Mouse (Mus musculus): ENCODE results near the gene Ranbp3. TPM values are rescaled to one million over a fixed set of nuclear protein-coding genes. Genes with fewer than 3 reads are reported as not detected.

Gene Ranbp3
- total RNA-seq, 4 experiments from 2014 or later, result 85.9 to 91.2 (median 88.2) TPM

- DNase-seq (ENCODE audit: low spot score in 2 of 2), result no peak
Observed at GRCm38 (mm10) chr17:56673647-56674416, 738 bp downstream of the Ranbp3 start.

GRCm38 (mm10) chr17:56681791-56682190 lies 8.7 kb downstream of the Ranbp3 start:
- DNase-seq (ENCODE audit: low spot score in 2 of 2), result no peak

DNA sequence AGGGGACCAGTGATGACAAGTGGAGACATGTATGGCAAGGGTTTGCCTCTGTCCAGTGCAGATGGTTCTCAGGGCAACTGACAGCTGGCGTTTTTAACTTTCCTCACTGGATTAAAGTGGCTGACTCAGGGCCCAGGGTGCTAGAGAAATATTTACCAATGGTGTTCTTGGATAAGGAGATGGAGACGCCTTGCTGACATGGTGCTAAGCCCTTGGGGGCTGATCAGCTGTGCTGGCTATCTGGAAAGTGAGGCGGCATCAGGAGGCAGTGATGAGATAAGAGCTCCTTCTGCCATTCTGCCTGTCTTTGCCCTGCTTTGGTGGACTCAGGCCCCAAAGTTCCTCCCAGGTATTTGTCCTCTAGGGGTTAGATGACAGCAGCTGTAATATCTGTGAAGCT lies 9.8 kb downstream of the Ranbp3 start:
- DNase-seq (ENCODE audit: low spot score in 2 of 2), result no peak

- DNase-seq (ENCODE audit: low spot score in 2 of 2), result no peak
Observed at GRCm38 (mm10) chr17:56683546-56684140, 10.5 kb downstream of the Ranbp3 start.

GRCm38 (mm10) chr17:56684649-56685048 lies 11.6 kb downstream of the Ranbp3 start:
- no peak for DNase-seq (ENCODE audit: low spot score in 2 of 2)

DNA sequence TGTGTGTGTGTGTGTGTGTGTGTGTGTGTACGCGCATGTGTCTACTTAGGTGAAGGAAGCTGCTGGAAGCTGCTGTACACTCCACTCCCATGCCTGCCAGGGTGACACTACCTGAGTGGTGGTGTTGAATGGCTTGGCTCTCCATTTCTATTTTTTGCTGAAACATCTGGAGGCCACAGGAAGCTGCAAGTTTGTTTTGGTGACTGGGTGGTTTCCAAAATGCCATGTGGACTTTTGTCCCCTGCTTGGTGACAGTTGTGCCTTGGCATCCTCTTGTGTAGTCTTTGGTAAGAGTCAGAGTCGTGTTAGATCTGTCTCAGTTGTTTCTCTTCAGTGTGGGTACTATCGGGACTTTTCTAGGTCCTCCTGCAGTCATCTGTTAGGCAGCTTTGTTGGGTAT lies 13.7 kb downstream of the Ranbp3 start:
- no peak for DNase-seq (ENCODE audit: low spot score in 2 of 2)

GRCm38 (mm10) chr17:56688045-56688444 lies 15.0 kb downstream of the Ranbp3 start:
- DNase-seq (ENCODE audit: low spot score in 2 of 2), result no peak

GRCm38 (mm10) chr17:56688689-56689088 lies 15.6 kb downstream of the Ranbp3 start:
- no peak for DNase-seq (ENCODE audit: low spot score in 2 of 2)

- DNase-seq (ENCODE audit: low spot score in 2 of 2), result no peak
Observed at GRCm38 (mm10) chr17:56693395-56693794, 20.3 kb downstream of the Ranbp3 start.

- peak; percentile 44 to 64 for DNase-seq (ENCODE audit: low spot score in 2 of 2)
Observed at GRCm38 (mm10) chr17:56693851-56694310, 20.8 kb downstream of the Ranbp3 start.

GRCm38 (mm10) chr17:56700451-56700850 lies 27.4 kb downstream of the Ranbp3 start:
- DNase-seq (ENCODE audit: low spot score in 2 of 2), result no peak

DNA sequence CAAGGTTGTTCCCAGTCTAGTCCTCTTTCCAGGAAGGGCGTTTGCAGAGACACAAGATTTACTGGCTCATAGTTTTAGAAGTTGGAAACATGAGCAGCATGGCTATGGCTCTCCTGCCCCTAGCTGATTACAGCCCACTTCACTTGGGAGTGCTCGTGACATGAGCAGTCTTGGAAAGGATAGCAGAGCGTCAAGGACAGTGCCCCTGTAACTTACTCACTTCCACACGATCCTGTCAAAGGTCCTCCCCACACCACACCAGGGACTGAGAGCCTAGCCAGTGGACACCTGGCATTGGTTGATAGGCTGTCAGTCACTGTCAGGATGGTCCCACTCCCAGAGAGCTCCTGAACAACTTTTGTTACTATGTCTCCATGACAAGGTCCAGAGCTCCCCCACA lies 29.9 kb downstream of the Ranbp3 start:
- no peak for DNase-seq (ENCODE audit: low spot score in 2 of 2)

DNA sequence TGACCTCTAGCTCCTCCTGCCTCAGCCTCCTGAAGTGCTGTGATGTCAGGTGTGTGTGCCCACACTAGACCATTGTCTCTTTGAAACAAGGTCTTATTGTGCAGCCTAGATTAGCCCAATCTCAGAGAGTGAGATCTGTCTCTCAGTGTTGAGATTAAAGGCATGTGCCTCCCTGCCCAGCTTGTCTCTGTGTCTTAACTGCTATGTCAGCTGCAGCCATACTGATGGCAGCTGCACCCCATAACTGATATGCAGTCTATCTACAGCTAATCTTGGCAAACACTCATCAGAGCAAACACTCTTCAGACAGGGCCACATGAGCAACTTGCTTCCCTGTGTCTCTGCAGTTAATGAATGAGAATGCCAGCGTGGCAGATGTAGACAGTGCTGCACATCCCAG lies 33.4 kb downstream of the Ranbp3 start:
- no peak for DNase-seq (ENCODE audit: low spot score in 2 of 2)

- DNase-seq (ENCODE audit: low spot score in 2 of 2), result no peak
Observed at GRCm38 (mm10) chr17:56708692-56709091, 35.6 kb downstream of the Ranbp3 start.

GRCm38 (mm10) chr17:56709708-56710107 lies 36.6 kb downstream of the Ranbp3 start:
- no peak for DNase-seq (ENCODE audit: low spot score in 2 of 2)

DNA sequence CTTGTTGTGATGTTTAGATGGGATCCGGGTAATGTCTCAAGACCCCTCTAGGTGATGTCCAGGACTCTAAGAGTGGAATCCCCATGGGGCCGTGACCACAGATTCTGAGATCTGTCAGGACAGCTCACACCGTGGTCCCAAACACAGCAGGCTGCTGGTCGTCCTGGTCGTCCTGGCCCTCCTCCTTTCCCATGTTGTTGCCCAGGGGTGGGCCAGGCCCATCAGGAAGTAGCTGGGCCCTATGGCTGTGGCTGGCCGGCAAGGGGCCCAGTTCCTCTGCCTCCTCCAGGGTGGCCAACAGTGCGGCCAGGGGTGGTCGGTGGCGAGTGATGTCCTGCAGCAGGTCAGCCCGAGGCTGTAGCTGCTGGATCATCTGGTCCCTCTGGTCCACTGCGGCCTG lies 42.3 kb downstream of the Ranbp3 start:
- DNase-seq (ENCODE audit: low spot score in 2 of 2), result no peak

GRCm38 (mm10) chr17:56715914-56716654 lies 43.0 kb downstream of the Ranbp3 start:
- DNase-seq (ENCODE audit: low spot score in 2 of 2), result no peak

DNA sequence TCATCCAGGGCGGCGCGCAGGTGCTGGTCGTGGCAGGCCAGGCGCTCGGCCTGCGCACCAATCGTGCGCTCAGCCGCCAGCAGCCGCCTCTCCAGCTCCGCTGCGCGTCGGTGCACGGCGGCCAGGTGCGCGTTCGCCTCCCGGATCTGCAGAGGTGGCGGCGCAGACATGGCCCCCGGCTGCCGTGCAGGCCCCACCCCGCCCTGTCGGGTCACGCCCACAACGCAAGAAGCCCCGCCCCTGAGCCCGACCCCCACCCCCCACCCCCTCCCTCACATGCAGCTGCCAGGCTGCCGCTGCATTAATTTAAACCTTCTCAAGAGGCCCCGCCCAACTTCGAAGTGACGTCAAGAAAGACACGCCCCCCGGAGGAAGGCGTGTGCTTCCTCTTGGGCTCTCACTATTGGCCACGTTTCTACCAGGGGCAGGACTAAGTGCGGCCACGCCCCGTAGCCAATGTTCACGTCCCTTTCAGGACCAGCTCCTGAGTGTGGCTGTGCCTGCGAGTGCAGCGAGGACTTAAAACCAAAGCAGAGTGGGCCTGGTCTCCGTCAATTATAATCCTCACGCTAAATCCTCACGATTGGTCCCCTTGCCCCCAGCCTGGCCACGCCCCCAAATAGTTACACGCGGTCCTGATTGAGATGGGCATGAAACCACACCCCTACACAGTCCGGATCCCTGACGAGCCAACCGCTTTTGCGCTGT lies 43.7 kb downstream of the Ranbp3 start:
- DNase-seq (ENCODE audit: low spot score in 2 of 2), result peak; percentile 95 to 99

DNA sequence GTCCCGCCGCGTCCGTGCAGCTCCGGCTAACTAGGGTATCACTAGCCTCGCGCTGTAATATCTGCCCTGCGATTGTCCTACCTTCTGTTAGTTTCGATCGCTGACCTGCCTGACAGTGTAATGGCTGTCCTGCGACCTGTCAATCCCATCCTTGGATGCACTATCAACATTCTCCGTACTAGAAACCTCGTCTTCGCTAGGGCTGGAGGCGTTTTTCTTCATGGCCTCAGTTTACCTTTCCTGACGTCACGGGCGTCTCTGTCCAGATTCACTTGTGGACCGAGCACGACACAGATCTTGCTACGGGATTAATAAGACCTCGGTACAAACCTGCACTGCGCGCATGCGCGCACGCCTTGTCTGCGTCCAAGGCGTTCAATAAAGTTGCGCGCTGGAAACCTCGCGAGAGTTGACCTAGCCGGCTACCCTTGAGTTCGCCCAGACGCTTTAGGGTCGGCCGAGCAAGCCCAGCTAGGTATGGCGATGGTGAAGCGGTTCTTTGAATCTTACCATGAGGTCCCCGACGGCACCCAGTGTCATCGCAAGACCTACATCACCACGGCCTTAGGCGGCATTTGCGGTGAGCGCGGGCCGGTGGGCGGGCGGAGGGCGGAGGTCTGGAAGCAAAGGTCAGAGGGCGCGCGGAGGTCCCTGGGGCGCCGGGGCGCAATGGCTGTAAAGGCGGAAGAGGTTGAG lies 44.4 kb downstream of the Ranbp3 start, which contains the start of the genes Ndufa11 and Vmac:
TSS of gene Ndufa11 (plus strand) at position 405 of the 696 bp plus-strand sequence.
TSS of gene Vmac (minus strand) at position 660 of the 696 bp plus-strand sequence.
- DNase-seq (ENCODE audit: low spot score in 2 of 2), result peak; percentile 84 to 94

DNA sequence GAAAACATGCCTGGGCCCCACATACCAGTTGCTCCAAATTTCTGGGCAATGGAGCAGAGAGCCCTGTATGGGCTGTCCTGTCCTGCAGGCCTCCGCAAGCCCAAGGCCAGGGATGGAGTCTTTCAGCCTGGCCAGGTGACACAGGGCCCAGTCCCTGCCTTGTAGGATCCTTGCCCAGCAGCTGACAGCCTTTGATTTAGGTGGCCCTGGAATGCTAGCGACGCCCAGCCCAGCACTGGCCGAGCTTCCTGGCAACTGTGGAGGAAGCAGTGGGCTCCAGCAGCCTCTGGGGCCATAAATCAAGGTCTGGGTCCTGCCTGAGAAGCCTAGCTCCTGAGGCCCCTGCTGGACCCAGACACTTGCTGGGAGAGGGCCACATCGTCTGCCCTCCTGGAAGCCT lies 49.3 kb downstream of the Ranbp3 start:
- no peak for DNase-seq (ENCODE audit: low spot score in 2 of 2)
